12 mouse cellular contexts compared by ENCODE assay signal in the genomic region with DNA sequence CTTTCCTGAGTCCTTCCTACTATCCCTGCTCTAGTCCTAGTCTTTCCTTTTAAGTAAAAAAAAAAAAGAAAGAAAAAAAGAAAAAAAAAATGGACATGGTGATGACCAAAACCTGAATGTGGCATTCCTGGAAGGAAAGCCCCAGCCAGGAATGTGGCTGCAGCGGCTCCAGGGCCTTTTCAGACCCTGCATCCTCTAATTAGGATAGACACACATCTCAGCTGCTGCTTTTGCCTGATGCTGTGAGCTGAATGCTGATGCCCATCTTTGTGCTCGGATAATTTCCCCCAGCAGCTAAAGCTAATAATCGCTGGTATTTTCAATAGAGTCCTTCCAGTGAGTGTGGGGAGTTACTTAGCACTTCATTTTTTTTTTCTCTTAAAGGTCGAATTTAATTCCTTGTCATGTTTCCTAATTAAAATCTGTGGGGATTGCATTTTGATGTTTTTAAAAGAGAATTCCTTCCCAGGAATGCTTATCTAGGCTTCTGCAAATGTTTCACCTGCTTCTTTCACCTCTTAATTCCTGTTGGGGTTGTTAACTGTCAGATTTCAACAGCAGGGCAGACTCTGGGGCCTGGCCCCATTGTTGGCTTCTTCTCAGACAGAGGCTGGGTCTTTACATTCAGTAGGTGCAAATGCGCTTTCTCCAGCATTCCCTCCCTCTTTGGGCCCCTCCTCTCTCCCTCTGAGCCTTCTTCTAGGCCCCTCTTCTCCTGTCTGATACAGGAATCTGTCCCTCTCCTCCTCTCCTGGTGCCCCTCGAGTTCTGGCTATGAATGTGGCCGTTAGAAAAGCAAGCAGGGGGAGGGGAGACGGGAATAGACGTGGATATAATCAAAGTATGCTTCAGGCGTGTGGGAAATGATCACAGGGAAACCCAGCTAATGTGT. TPM values are rescaled to one million over a fixed set of nuclear protein-coding genes. Genes with fewer than 3 reads are reported as not detected.
A peak's percentile ranks its signal among the peaks of the same experiment; 100 is the strongest.
DNase-seq lines count a peak whose midpoint lies in the region; ATAC-seq lines count a peak whose summit lies in the region.
"Had no signal": no experiment of that assay in that cellular context is flagged by ENCODE, and none has a peak within 500 bp of the region (broad histone marks: within the 10 kb centered on the region; RNA-seq: fewer than 3 reads in every experiment).

No protein-coding gene starts in this region.

- peak; percentile 26 for DNase-seq in left cerebral cortex, postnatal 4 days
- DNase-seq in left cerebral cortex, adult 18-20 months (ENCODE audit: low spot score in 2 of 2): no peak
- DNase-seq in thymus, postnatal 4 days: no peak
- DNase-seq in gastrocnemius, postnatal 36 days: no peak
- no peak for DNase-seq in thymus, adult 18-20 months
- DNase-seq: cerebellum, postnatal 14 days; kidney, adult 11 months; liver, postnatal 0 days had no signal

- H3K4me3 ChIP-seq in forebrain, embryonic 12.5 days (replicated peaks): no peak overlapping the region
- H3K4me3 ChIP-seq in hindbrain, embryonic 16.5 days (ENCODE audit: low read length): no peak overlapping the region
- no peak overlapping the region for H3K4me3 ChIP-seq in neural tube, embryonic 14.5 days (ENCODE audit: low read depth, low read length)
- H3K4me3 ChIP-seq: limb, embryonic 12.5 days had no signal

- intact Hi-C loops in left cerebral cortex, postnatal 4 days (cut with DNase I): loop anchor here (5.0 kb wide), 2 partner anchors 127 to 497 kb away; no protein-coding TSS in a partner anchor
- intact Hi-C loops in gastrocnemius, postnatal 36 days (cut with DNase I): loop anchor here (10.0 kb wide), 1 partner anchor 505 kb away; no protein-coding TSS in a partner anchor

- H3K4me1 ChIP-seq in forebrain, embryonic 12.5 days: peaks cover 51% of the 10 kb centered on the region
- H3K4me1 ChIP-seq in hindbrain, embryonic 16.5 days (ENCODE audit: control insufficient read depth, insufficient read depth, low read depth, low read length): peaks cover 9% of the 10 kb centered on the region
- peaks cover 9% of the 10 kb centered on the region; the same call in 1 of the 2 replicates for H3K4me1 ChIP-seq in neural tube, embryonic 14.5 days (ENCODE audit: control insufficient read depth, insufficient read depth, low read length)

- H3K36me3 ChIP-seq in forebrain, embryonic 12.5 days (replicated peaks): no peaks in the 10 kb centered on the region
- no peaks in the 10 kb centered on the region for H3K36me3 ChIP-seq in hindbrain, embryonic 16.5 days (ENCODE audit: control insufficient read depth, insufficient read depth, low read length)
- no peaks in the 10 kb centered on the region for H3K36me3 ChIP-seq in neural tube, embryonic 14.5 days (ENCODE audit: control insufficient read depth, insufficient read depth, low read length)
- H3K36me3 ChIP-seq: limb, embryonic 12.5 days had no signal

- no peak overlapping the region; the same call in 1 of the 2 replicates for H3K9ac ChIP-seq in forebrain, embryonic 12.5 days
- H3K9ac ChIP-seq in hindbrain, embryonic 16.5 days (ENCODE audit: low read depth, low read length): peak overlapping the region; percentile 38
- no peak overlapping the region for H3K9ac ChIP-seq in neural tube, embryonic 14.5 days (replicated peaks; ENCODE audit: low read depth, low read length)
- H3K9ac ChIP-seq: limb, embryonic 12.5 days; liver, postnatal 0 days had no signal

- no peaks in the 10 kb centered on the region for H3K27me3 ChIP-seq in forebrain, embryonic 12.5 days
- H3K27me3 ChIP-seq in hindbrain, embryonic 16.5 days (replicated peaks; ENCODE audit: control insufficient read depth, insufficient read depth, low read length): no peaks in the 10 kb centered on the region
- no peaks in the 10 kb centered on the region for H3K27me3 ChIP-seq in neural tube, embryonic 14.5 days (ENCODE audit: control insufficient read depth, insufficient read depth, low read length)

- H3K9me3 ChIP-seq in forebrain, embryonic 12.5 days: no peaks in the 10 kb centered on the region
- no peaks in the 10 kb centered on the region for H3K9me3 ChIP-seq in hindbrain, embryonic 16.5 days (ENCODE audit: control insufficient read depth, low read length)
- H3K9me3 ChIP-seq in neural tube, embryonic 14.5 days (ENCODE audit: control insufficient read depth, low read length): no peaks in the 10 kb centered on the region
- H3K9me3 ChIP-seq: limb, embryonic 12.5 days had no signal

- 7% methylated on average over 10 of the region's 10 CpGs for WGBS in forebrain, embryonic 12.5 days
- 11% methylated on average over 10 of the region's 10 CpGs for WGBS in hindbrain, embryonic 16.5 days
- WGBS in neural tube, embryonic 14.5 days: 17% methylated on average over 10 of the region's 10 CpGs

- peak overlapping the region; percentile 28 for H3K4me2 ChIP-seq in forebrain, embryonic 12.5 days
- H3K4me2 ChIP-seq in hindbrain, embryonic 16.5 days (ENCODE audit: low read length): no peak overlapping the region
- H3K4me2 ChIP-seq in neural tube, embryonic 14.5 days (ENCODE audit: low read depth, low read length): no peak overlapping the region
- H3K4me2 ChIP-seq: limb, embryonic 12.5 days had no signal

- peak; percentile 77 for ATAC-seq in forebrain, embryonic 12.5 days (ENCODE audit: low FRiP score)
- ATAC-seq in hindbrain, embryonic 16.5 days: no peak
- no peak for ATAC-seq in neural tube, embryonic 14.5 days (ENCODE audit: low read depth)
- ATAC-seq: liver, postnatal 0 days had no signal

- H3K27ac ChIP-seq in forebrain, embryonic 12.5 days: peak overlapping the region; percentile 99
- H3K27ac ChIP-seq in hindbrain, embryonic 16.5 days (ENCODE audit: low read depth, low read length): peak overlapping the region; percentile 59; the same call in 1 of the 2 replicates
- H3K27ac ChIP-seq in neural tube, embryonic 14.5 days (ENCODE audit: low read depth, low read length): peak overlapping the region; percentile 58; the same call in 1 of the 2 replicates
- H3K27ac ChIP-seq: limb, embryonic 12.5 days had no signal

RNA-seq across cellular contexts. Expression of gene Parp11, which starts 3.1 kb away (rescaled TPM):
- 10 to 100 TPM; 59.1 to 60.9 TPM for total RNA-seq in left cerebral cortex, postnatal 4 days (2021)
- 10 to 100 TPM; 35.6 to 36.7 TPM for total RNA-seq in left cerebral cortex, adult 18-20 months (2021)
- 69.2 and 75.3 TPM in 2 replicates for polyA plus RNA-seq in forebrain, embryonic 12.5 days (2016; fragmentation: Nextera tagmentation; extraction: Ambion mirVana)
- polyA plus RNA-seq in hindbrain, embryonic 16.5 days (2015; fragmentation: Nextera tagmentation; extraction: Ambion mirVana): 69.2 and 80.6 TPM in 2 replicates
- polyA plus RNA-seq in neural tube, embryonic 14.5 days (2014; fragmentation: Nextera tagmentation; extraction: Ambion mirVana): 89.3 and 90.8 TPM in 2 replicates
- total RNA-seq in gastrocnemius, postnatal 36 days (2021): 1 to 10 TPM; 4.2 to 4.8 TPM

Comparison
In these comparisons a context has a peak if more than half of its experiments do, and no peak if none do; other contexts are left out.
1. RNA of gene Parp11, which starts 3.1 kb away (total RNA-seq): 59.1 to 60.9 TPM in left cerebral cortex, postnatal 4 days and 35.6 to 36.7 TPM in left cerebral cortex, adult 18-20 months; 4.2 to 4.8 TPM in gastrocnemius, postnatal 36 days; every median in the first group is over 4 times any median in the second.
2. Peak in every context shown above with its lines, with median percentiles within 50 percentile points of each other: H3K27ac ChIP-seq.